Mouse (Mus musculus) C2C12 (cell line): Measurements from ENCODE around the gene Cdh4.

Source experiments
- CEBPB ChIP-seq: IDR thresholded peaks from one replicate; pipeline ENCODE4 v1.6.1; 2011; ENCODE audit warnings: low read depth, mild to moderate bottlenecking, control low read depth, moderate library complexity
- CTCF ChIP-seq: IDR thresholded peaks from one replicate; pipeline ENCODE4 v1.5.1; 2011; ENCODE audit not compliant: control insufficient read depth, insufficient read depth, insufficient read length
- MAX ChIP-seq: IDR thresholded peaks from one replicate; pipeline ENCODE4 v1.6.1; 2011; ENCODE audit warnings: mild to moderate bottlenecking, control low read depth
- MYOG ChIP-seq: IDR thresholded peaks from one replicate; pipeline ENCODE4 v1.6.1; 2011; ENCODE audit not compliant: control insufficient read depth, insufficient read length; ENCODE audit errors: extremely low read depth

GRCm38 (mm10) chr2:179838036-179838435 lies 395.8 kb downstream of the Cdh4 start:
- no peak for TF ChIP-seq CTCF
- TF ChIP-seq MYOG = no peak
- no peak for TF ChIP-seq MAX
- TF ChIP-seq CEBPB = no peak
